ENCODE assay signal across 32 mouse cellular contexts in genomic region chr5:3324116-3324515, GRCm38 (mm10).
"Had no signal": no experiment of that assay in that cellular context is flagged by ENCODE, and none has a peak within 500 bp of the region (broad histone marks: within the 10 kb centered on the region; RNA-seq: fewer than 3 reads in every experiment).

No protein-coding gene starts in this region.

- H3K27ac ChIP-seq: limb, embryonic 10.5 days; limb, embryonic 12.5 days; limb, embryonic 13.5 days; limb, embryonic 15.5 days; liver, embryonic 12.5 days; liver, embryonic 13.5 days; liver, embryonic 14.5 days; liver, embryonic 15.5 days; lung, embryonic 15.5 days; macrophage; midbrain, embryonic 10.5 days; midbrain, embryonic 12.5 days; midbrain, embryonic 13.5 days; midbrain, embryonic 15.5 days; neural tube, embryonic 12.5 days had no signal

- H3K4me1 ChIP-seq: limb, embryonic 10.5 days; limb, embryonic 12.5 days; limb, embryonic 13.5 days; limb, embryonic 15.5 days; liver, embryonic 12.5 days; liver, embryonic 13.5 days; liver, embryonic 15.5 days; lung, embryonic 15.5 days; megakaryocyte, embryonic 14.5 days; midbrain, embryonic 12.5 days; midbrain, embryonic 13.5 days; midbrain, embryonic 15.5 days; neural tube, embryonic 12.5 days had no signal

- H3K9me3 ChIP-seq: limb, embryonic 10.5 days; limb, embryonic 12.5 days; limb, embryonic 13.5 days; limb, embryonic 15.5 days; liver, embryonic 12.5 days; liver, embryonic 13.5 days; liver, embryonic 15.5 days; lung, embryonic 15.5 days; midbrain, embryonic 10.5 days; midbrain, embryonic 12.5 days; midbrain, embryonic 13.5 days; midbrain, embryonic 15.5 days; neural tube, embryonic 12.5 days had no signal

- H3K9ac ChIP-seq: limb, embryonic 12.5 days; limb, embryonic 13.5 days; limb, embryonic 15.5 days; liver, embryonic 12.5 days; liver, embryonic 13.5 days; liver, embryonic 14.5 days; liver, embryonic 15.5 days; liver, postnatal 0 days; lung, embryonic 14.5 days; lung, embryonic 15.5 days; midbrain, embryonic 12.5 days; midbrain, embryonic 13.5 days; midbrain, embryonic 15.5 days; neural tube, embryonic 12.5 days had no signal

- H3K4me3 ChIP-seq: limb, embryonic 10.5 days; limb, embryonic 12.5 days; limb, embryonic 13.5 days; limb, embryonic 15.5 days; liver, embryonic 12.5 days; liver, embryonic 13.5 days; liver, embryonic 15.5 days; lung, embryonic 15.5 days; megakaryocyte, embryonic 14.5 days; midbrain, embryonic 10.5 days; midbrain, embryonic 12.5 days; midbrain, embryonic 13.5 days; midbrain, embryonic 15.5 days; myocyte; neural tube, embryonic 12.5 days had no signal

- DNase-seq: left cerebral cortex, postnatal 4 days; liver; liver, embryonic 13.5 days; liver, postnatal 0 days; lung, adult 18-20 months; lung, adult 2 months; lung, embryonic 14.5 days; lung, postnatal 10 days; lung, postnatal 14 days; lung, postnatal 36 days; lung, postnatal 4 days; midbrain, embryonic 14.5 days had no signal

- H3K36me3 ChIP-seq: limb, embryonic 10.5 days; limb, embryonic 12.5 days; limb, embryonic 13.5 days; limb, embryonic 15.5 days; liver, embryonic 12.5 days; liver, embryonic 13.5 days; liver, embryonic 15.5 days; lung, embryonic 15.5 days; midbrain, embryonic 10.5 days; midbrain, embryonic 12.5 days; midbrain, embryonic 13.5 days; midbrain, embryonic 15.5 days; neural tube, embryonic 12.5 days had no signal

- H3K27me3 ChIP-seq: limb, embryonic 12.5 days; limb, embryonic 13.5 days; limb, embryonic 15.5 days; liver, embryonic 12.5 days; liver, embryonic 13.5 days; liver, embryonic 15.5 days; lung, embryonic 15.5 days; megakaryocyte, embryonic 14.5 days; midbrain, embryonic 12.5 days; midbrain, embryonic 13.5 days; midbrain, embryonic 15.5 days; neural tube, embryonic 12.5 days had no signal

- H3K4me2 ChIP-seq: limb, embryonic 12.5 days; limb, embryonic 13.5 days; limb, embryonic 15.5 days; liver, embryonic 11.5 days; liver, embryonic 12.5 days; liver, embryonic 13.5 days; liver, embryonic 15.5 days; lung, embryonic 14.5 days; lung, embryonic 15.5 days; midbrain, embryonic 11.5 days; midbrain, embryonic 12.5 days; midbrain, embryonic 13.5 days; midbrain, embryonic 15.5 days; neural tube, embryonic 12.5 days had no signal

- ATAC-seq: liver, embryonic 12.5 days; liver, postnatal 0 days; lung, postnatal 0 days; midbrain, embryonic 13.5 days; midbrain, embryonic 15.5 days; midbrain, embryonic 16.5 days had no signal
